Mouse (Mus musculus): ENCODE measurements around the gene Auts2. TPM values are rescaled to one million over a fixed set of nuclear protein-coding genes. Genes with fewer than 3 reads are reported as not detected.
A peak's percentile ranks its signal among the peaks of the same experiment; 100 is the strongest.

Gene Auts2
- polyA plus RNA-seq, 1 experiment from 2014 or later, result 70.3 TPM

DNA sequence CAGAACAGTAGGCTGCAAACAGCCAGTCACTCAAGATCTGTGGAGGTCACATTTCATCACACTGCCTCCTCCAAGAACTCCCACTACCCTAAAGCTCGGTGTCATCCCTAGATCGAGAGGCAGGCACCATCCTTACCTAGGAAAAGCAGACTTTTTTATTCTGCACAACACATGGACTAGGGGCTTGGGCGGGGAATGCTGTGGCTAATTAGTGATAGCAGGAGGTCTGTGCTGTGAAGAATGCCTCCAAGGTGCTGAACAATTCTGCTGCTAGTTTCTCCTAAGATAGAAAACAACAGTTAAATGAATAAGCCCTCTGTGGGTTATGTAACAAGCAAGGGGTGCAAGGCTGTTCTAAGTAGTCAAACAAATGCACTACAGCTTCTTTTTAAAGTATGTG, 717.7 kb downstream of the Auts2 start:
- ATAC-seq (ENCODE audit: low FRiP score), result no peak
- H3K27ac ChIP-seq (ENCODE audit: low read depth, low read length), result no peak overlapping the region
- H3K4me1 ChIP-seq (replicated peaks; ENCODE audit: control insufficient read depth, insufficient read depth, low read length), result peaks cover 10% of the 10 kb centered on the region; the same call in 1 of the 2 replicates
- H3K4me3 ChIP-seq (ENCODE audit: low read depth, low read length), result no peak overlapping the region
- H3K4me2 ChIP-seq (replicated peaks; ENCODE audit: low read depth, low read length), result no peak overlapping the region
- H3K27me3 ChIP-seq (ENCODE audit: control insufficient read depth, insufficient read depth, low read length), result no peaks in the 10 kb centered on the region
- no peaks in the 10 kb centered on the region for H3K36me3 ChIP-seq (ENCODE audit: control insufficient read depth, insufficient read depth, low read length)
- DNase-seq (ENCODE audit: low spot score), result no peak
- no peak overlapping the region for H3K9ac ChIP-seq (ENCODE audit: low read depth, low read length)
- H3K9me3 ChIP-seq (ENCODE audit: control insufficient read depth, low read length), result no peaks in the 10 kb centered on the region
- 12% methylated on average over 3 of the region's 3 CpGs for WGBS

DNA sequence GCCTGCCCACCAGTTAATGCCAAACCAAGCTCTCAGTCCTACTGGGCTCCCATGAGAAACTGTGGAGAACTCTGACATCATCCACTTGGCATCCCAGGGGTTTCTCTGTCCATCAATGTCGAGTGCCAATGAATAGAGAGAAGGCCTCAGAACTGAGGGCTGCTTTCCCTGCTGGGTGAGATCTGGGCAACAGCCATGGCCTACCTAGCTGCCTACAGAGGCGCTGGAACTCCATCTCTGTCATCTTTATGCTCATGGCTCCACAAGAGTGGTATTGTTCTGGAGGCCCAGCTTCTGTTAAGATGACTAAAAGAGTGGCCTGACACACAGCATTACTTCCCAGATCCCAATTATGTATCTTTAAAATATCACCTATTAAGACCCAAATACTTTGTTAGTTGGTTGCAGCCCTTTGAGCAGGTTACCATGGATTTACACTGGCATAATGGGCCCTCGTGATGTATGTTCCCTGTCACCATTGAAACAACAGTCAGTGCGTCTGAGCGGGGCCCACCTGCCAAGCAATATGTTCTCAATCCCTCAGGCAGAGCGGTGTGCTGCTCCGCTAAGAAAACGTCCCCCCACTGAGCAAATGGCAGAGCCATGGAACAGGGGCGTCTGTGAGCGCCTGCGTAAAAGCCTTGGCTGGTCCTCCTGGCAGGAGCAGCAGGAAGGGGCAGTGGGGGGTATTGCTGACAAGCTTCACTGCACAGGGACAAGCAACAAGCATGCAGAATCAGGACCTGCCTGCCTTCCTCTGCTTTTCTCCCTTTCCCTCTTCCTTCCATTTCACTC, 718.8 kb downstream of the Auts2 start:
- no peak overlapping the region for H3K9ac ChIP-seq (ENCODE audit: low read depth, low read length)
- DNase-seq (ENCODE audit: low spot score), result peak; percentile 43
- WGBS, result 11% methylated on average over 11 of the region's 11 CpGs
- H3K36me3 ChIP-seq (ENCODE audit: control insufficient read depth, insufficient read depth, low read length), result no peaks in the 10 kb centered on the region
- no peak overlapping the region for H3K4me2 ChIP-seq (replicated peaks; ENCODE audit: low read depth, low read length)
- H3K4me3 ChIP-seq (ENCODE audit: low read depth, low read length), result no peak overlapping the region
- ATAC-seq (ENCODE audit: low FRiP score), result peak; percentile 71
- no peaks in the 10 kb centered on the region for H3K27me3 ChIP-seq (ENCODE audit: control insufficient read depth, insufficient read depth, low read length)
- peaks cover 10% of the 10 kb centered on the region; the same call in 1 of the 2 replicates for H3K4me1 ChIP-seq (replicated peaks; ENCODE audit: control insufficient read depth, insufficient read depth, low read length)
- peak overlapping the region; percentile 47 for H3K27ac ChIP-seq (ENCODE audit: low read depth, low read length)
- H3K9me3 ChIP-seq (ENCODE audit: control insufficient read depth, low read length), result no peaks in the 10 kb centered on the region

DNA sequence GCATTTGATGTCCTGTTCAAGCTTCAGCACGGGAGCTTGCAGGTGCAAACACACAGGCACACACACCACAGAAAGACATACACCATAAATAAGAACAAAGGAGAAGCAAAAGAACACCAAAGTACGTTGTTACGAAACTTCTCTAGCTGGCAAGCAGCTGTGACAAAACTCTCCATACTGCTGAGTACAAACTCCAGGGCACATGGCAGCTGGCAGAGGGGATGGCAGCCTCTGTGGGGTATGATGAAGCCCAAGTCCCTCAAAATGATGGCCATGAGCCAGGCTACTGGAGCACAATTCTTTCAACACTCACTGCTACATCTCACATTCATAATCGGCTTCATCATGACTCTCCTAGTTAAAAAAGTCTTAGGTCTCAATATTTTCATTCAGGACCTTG, 721.7 kb downstream of the Auts2 start:
- DNase-seq (ENCODE audit: low spot score) (no peak), ATAC-seq (ENCODE audit: low FRiP score) (no peak)
- Histone ChIP-seq H3K27ac (ENCODE audit: low read depth, low read length) (no peak overlapping the region), H3K4me2 (replicated peaks; ENCODE audit: low read depth, low read length) (no peak overlapping the region), H3K4me1 (replicated peaks; ENCODE audit: control insufficient read depth, insufficient read depth, low read length) (peaks cover 10% of the 10 kb centered on the region; the same call in 1 of the 2 replicates), H3K9ac (ENCODE audit: low read depth, low read length) (no peak overlapping the region), H3K36me3 (ENCODE audit: control insufficient read depth, insufficient read depth, low read length) (no peaks in the 10 kb centered on the region), H3K27me3 (ENCODE audit: control insufficient read depth, insufficient read depth, low read length) (no peaks in the 10 kb centered on the region), H3K4me3 (ENCODE audit: low read depth, low read length) (no peak overlapping the region), H3K9me3 (ENCODE audit: control insufficient read depth, low read length) (no peaks in the 10 kb centered on the region)
- WGBS, result 92% methylated on average over 4 of the region's 4 CpGs

DNA sequence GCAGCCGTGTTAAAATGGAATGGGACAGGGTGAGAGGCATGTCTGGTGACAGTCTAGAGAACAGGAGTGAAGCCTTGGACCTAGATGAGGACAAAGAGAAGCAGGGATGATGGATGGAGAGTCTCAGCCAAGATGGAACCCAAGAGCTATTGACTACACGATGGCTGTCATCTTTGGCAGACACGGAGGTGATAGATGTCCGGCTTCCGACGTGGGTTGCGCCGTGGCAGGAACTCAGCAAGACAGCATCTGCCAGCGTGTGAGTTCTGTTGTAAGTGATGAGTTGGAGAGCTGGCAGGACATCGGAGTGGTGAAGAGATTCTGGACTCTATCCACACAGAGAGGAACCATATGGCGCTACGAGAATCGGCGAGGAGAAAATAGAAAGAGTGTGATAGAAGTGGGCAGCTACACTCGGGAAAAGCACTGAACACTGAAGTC, 723.9 kb downstream of the Auts2 start:
- Histone ChIP-seq H3K27me3 (ENCODE audit: control insufficient read depth, insufficient read depth, low read length) (no peaks in the 10 kb centered on the region), H3K4me3 (ENCODE audit: low read depth, low read length) (no peak overlapping the region), H3K4me1 (replicated peaks; ENCODE audit: control insufficient read depth, insufficient read depth, low read length) (peaks cover 1% of the 10 kb centered on the region; the same call in 1 of the 2 replicates), H3K9ac (ENCODE audit: low read depth, low read length) (no peak overlapping the region), H3K9me3 (ENCODE audit: control insufficient read depth, low read length) (no peaks in the 10 kb centered on the region), H3K27ac (ENCODE audit: low read depth, low read length) (no peak overlapping the region), H3K4me2 (replicated peaks; ENCODE audit: low read depth, low read length) (no peak overlapping the region), H3K36me3 (ENCODE audit: control insufficient read depth, insufficient read depth, low read length) (no peaks in the 10 kb centered on the region)
- WGBS, result 90% methylated on average over 15 of the region's 15 CpGs
- no peak for ATAC-seq (ENCODE audit: low FRiP score)
- no peak for DNase-seq (ENCODE audit: low spot score)

DNA sequence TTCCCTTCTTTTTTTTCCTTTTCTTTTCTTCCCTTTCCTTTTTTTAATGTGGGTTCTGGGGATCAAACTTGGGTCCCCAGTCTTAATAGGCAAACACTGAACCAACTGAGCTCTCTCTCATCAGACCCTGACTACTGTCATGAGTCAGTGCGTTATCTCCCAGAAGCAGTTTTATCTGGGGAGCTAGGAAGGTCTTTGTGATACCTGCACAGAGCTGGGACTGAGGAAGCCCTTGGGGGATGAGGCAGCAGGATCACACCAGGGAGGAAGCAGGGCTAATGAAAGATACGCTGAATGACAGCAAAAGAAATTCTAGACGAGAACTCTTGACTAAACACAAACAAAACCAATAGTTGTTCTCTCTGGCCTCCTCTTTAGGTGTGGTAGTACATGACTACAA, 727.6 kb downstream of the Auts2 start:
- H3K4me1 ChIP-seq (replicated peaks; ENCODE audit: control insufficient read depth, insufficient read depth, low read length), result no peaks in the 10 kb centered on the region
- no peak overlapping the region for H3K27ac ChIP-seq (ENCODE audit: low read depth, low read length)
- ATAC-seq (ENCODE audit: low FRiP score) (no peak), DNase-seq (ENCODE audit: low spot score) (no peak)
- 73% methylated on average over 3 of the region's 3 CpGs for WGBS
- H3K36me3 ChIP-seq (ENCODE audit: control insufficient read depth, insufficient read depth, low read length), result no peaks in the 10 kb centered on the region
- no peaks in the 10 kb centered on the region for H3K9me3 ChIP-seq (ENCODE audit: control insufficient read depth, low read length)
- H3K9ac ChIP-seq (ENCODE audit: low read depth, low read length), result no peak overlapping the region
- H3K4me2 ChIP-seq (replicated peaks; ENCODE audit: low read depth, low read length), result no peak overlapping the region
- no peaks in the 10 kb centered on the region for H3K27me3 ChIP-seq (ENCODE audit: control insufficient read depth, insufficient read depth, low read length)
- H3K4me3 ChIP-seq (ENCODE audit: low read depth, low read length), result no peak overlapping the region

DNA sequence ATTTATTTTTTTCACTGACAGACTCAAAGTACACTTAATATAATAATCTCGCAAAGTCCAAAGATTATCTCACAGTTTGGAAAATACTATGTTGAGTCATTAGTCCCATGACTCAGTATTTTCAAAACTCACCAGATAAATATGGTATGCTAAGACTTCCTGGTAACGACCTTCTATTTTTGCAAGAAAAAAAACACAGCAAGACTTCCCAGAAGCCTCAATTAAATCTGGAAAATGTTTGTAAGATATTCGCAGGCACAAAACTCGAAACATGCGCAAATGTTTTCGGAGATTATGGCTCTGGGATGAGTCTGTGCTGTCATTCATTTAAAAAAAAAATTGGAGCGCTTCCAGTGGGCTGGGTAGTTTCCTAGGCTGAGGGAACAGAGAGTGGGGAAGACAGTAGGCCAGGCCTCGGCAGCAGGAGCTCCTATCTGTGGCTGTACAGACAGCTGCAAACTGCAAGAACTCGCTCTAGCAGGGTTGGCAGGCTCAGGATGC, 728.6 kb downstream of the Auts2 start:
- no peaks in the 10 kb centered on the region for H3K36me3 ChIP-seq (ENCODE audit: control insufficient read depth, insufficient read depth, low read length)
- no peak overlapping the region for H3K4me2 ChIP-seq (replicated peaks; ENCODE audit: low read depth, low read length)
- H3K9ac ChIP-seq (ENCODE audit: low read depth, low read length), result no peak overlapping the region
- no peak for DNase-seq (ENCODE audit: low spot score)
- no peak overlapping the region for H3K4me3 ChIP-seq (ENCODE audit: low read depth, low read length)
- 91% methylated on average over 9 of the region's 9 CpGs for WGBS
- H3K4me1 ChIP-seq (replicated peaks; ENCODE audit: control insufficient read depth, insufficient read depth, low read length), result no peaks in the 10 kb centered on the region
- no peaks in the 10 kb centered on the region for H3K9me3 ChIP-seq (ENCODE audit: control insufficient read depth, low read length)
- no peak for ATAC-seq (ENCODE audit: low FRiP score)
- H3K27me3 ChIP-seq (ENCODE audit: control insufficient read depth, insufficient read depth, low read length), result no peaks in the 10 kb centered on the region
- no peak overlapping the region for H3K27ac ChIP-seq (ENCODE audit: low read depth, low read length)

DNA sequence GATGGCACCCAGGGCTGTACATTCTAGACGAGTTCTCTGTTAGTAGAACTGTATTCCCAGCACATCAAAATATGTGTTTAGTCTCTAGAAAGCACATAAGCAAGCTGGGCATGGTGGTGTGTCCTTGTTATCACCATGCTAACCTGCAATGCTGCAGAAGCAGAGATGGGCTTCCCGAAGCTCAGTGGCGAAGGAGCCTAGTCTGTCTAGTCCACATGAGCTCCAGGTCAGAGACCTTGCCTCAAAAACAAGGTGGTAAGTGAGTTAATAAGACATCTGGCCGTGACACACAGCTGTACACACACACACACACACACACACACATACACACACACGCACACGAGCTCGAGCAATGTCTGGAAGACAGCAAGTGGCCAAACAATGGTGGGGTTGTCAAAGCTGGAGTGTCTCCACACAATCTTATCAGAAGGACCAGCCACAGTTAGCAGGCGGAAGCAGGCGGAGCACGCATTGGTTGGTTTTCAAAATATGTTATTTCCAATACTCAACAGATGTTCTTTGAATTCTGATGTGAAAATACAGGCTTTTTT, 729.1 kb downstream of the Auts2 start:
- H3K36me3 ChIP-seq (ENCODE audit: control insufficient read depth, insufficient read depth, low read length), result no peaks in the 10 kb centered on the region
- H3K9me3 ChIP-seq (ENCODE audit: control insufficient read depth, low read length), result no peaks in the 10 kb centered on the region
- WGBS, result 77% methylated on average over 10 of the region's 10 CpGs
- H3K4me1 ChIP-seq (replicated peaks; ENCODE audit: control insufficient read depth, insufficient read depth, low read length), result no peaks in the 10 kb centered on the region
- H3K4me3 ChIP-seq (ENCODE audit: low read depth, low read length), result no peak overlapping the region
- DNase-seq (ENCODE audit: low spot score), result no peak
- no peak overlapping the region for H3K9ac ChIP-seq (ENCODE audit: low read depth, low read length)
- no peaks in the 10 kb centered on the region for H3K27me3 ChIP-seq (ENCODE audit: control insufficient read depth, insufficient read depth, low read length)
- H3K27ac ChIP-seq (ENCODE audit: low read depth, low read length), result no peak overlapping the region
- no peak overlapping the region for H3K4me2 ChIP-seq (replicated peaks; ENCODE audit: low read depth, low read length)
- ATAC-seq (ENCODE audit: low FRiP score), result no peak

DNA sequence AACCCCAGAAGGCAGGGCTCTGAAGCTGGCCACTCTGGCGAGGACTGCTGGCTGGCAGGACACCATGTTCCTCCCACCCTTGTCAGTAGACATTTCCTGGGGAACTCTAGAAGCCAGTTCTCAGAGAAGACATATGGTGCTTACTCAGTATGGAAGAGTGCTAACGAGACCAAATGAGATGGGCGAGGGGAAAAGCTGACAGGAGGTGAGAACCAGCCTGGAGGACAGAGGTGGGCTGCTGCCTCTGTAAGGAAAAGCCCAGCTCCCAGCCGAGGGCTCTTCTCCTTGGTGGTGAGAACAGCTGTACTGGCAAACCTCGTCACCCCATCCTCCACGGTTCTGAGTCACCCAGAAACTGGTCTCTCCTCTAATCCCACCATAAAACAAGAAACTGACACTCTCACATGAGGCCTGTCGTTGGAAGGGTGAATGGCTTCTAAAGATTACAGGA, 729.8 kb downstream of the Auts2 start:
- no peak for DNase-seq (ENCODE audit: low spot score)
- Histone ChIP-seq H3K9ac (ENCODE audit: low read depth, low read length) (no peak overlapping the region), H3K4me3 (ENCODE audit: low read depth, low read length) (no peak overlapping the region), H3K4me2 (replicated peaks; ENCODE audit: low read depth, low read length) (no peak overlapping the region), H3K9me3 (ENCODE audit: control insufficient read depth, low read length) (no peaks in the 10 kb centered on the region), H3K27me3 (ENCODE audit: control insufficient read depth, insufficient read depth, low read length) (no peaks in the 10 kb centered on the region), H3K4me1 (replicated peaks; ENCODE audit: control insufficient read depth, insufficient read depth, low read length) (no peaks in the 10 kb centered on the region), H3K27ac (ENCODE audit: low read depth, low read length) (no peak overlapping the region), H3K36me3 (ENCODE audit: control insufficient read depth, insufficient read depth, low read length) (no peaks in the 10 kb centered on the region)
- 71% methylated on average over 7 of the region's 7 CpGs for WGBS
- ATAC-seq (ENCODE audit: low FRiP score), result no peak

Data from hindbrain, embryonic 11.5 days (tissue).